Mouse (Mus musculus): ENCODE measurements at regions not wholly inside any gene's neighbourhood (a gene's known extent, or its start where the extent isn't known, plus 50 kb on each side); places are given as distances from the start of the nearest gene placed in this dataset.

GRCm38 (mm10) chr1:57281549-57281948, 95.9 kb upstream of the 1700066M21Rik start:
- TF ChIP-seq CTCF (IDR thresholded peaks at IDR 0.05; ENCODE audit: borderline replicate concordance, insufficient read depth, low read depth, low read length) (no peak), POLR2A (IDR thresholded peaks at IDR 0.05; ENCODE audit: borderline replicate concordance, insufficient read depth, low read length) (no peak)
